Mouse (Mus musculus): Measurements from ENCODE around the gene Aff4. TPM values are rescaled to one million over a fixed set of nuclear protein-coding genes. Genes with fewer than 3 reads are reported as not detected.
"Not testable (repeated sequence)": the region's sequence is repeated elsewhere in the genome, so short reads cannot be mapped to it uniquely, and the experiment has no call there.

Aff4 gene
- polyA plus RNA-seq, 1 experiment = 0.13 TPM

GRCm38 (mm10) chr11:53423036-53423435 lies 72.4 kb downstream of the Aff4 start, which contains the start of gene Leap2:
Gene Leap2 (minus strand): TSS chr11:53423170.
- Histone ChIP-seq H3K36me3 (ENCODE audit: control insufficient read depth) (peaks cover 46% of the 10 kb centered on the region), H3K9me3 (ENCODE audit: control insufficient read depth, low read length) (no peaks in the 10 kb centered on the region), H3K27me3 (ENCODE audit: control insufficient read depth) (no peaks in the 10 kb centered on the region), H3K4me3 (replicated peaks) (peak within 1 kb of the TSS; percentile 35), H3K4me1 (ENCODE audit: control insufficient read depth) (no peaks in the 10 kb centered on the region; the same call in 1 of the 2 replicates)
- no peak for TF ChIP-seq GATA1 (IDR thresholded peaks at IDR 0.05; ENCODE audit: low read length)
- no peak for TF ChIP-seq TAL1 (IDR thresholded peaks at IDR 0.05; ENCODE audit: low read length)

GRCm38 (mm10) chr11:53424826-53425225 lies 74.2 kb downstream of the Aff4 start:
- no peak overlapping the region for H3K4me3 ChIP-seq (replicated peaks)

GRCm38 (mm10) chr11:53425251-53425650 lies 74.6 kb downstream of the Aff4 start:
- H3K27me3 ChIP-seq (ENCODE audit: control insufficient read depth) = no peaks in the 10 kb centered on the region
- no peak overlapping the region for H3K4me3 ChIP-seq (replicated peaks)
- TF ChIP-seq TAL1 (IDR thresholded peaks at IDR 0.05; ENCODE audit: low read length) (no peak), GATA1 (IDR thresholded peaks at IDR 0.05; ENCODE audit: low read length) (no peak)
- H3K36me3 ChIP-seq (ENCODE audit: control insufficient read depth) = peaks cover 44% of the 10 kb centered on the region
- peaks cover 15% of the 10 kb centered on the region for H3K4me1 ChIP-seq (ENCODE audit: control insufficient read depth)
- H3K9me3 ChIP-seq (ENCODE audit: control insufficient read depth, low read length) = no peaks in the 10 kb centered on the region

More at GRCm38 (mm10) chr11:53424826-53425225, 74.2 kb downstream of the Aff4 start:
- Histone ChIP-seq H3K36me3 (ENCODE audit: control insufficient read depth) (peaks cover 47% of the 10 kb centered on the region), H3K9me3 (ENCODE audit: control insufficient read depth, low read length) (no peaks in the 10 kb centered on the region), H3K4me1 (ENCODE audit: control insufficient read depth) (peaks cover 11% of the 10 kb centered on the region), H3K27me3 (ENCODE audit: control insufficient read depth) (no peaks in the 10 kb centered on the region)
- TF ChIP-seq TAL1 (IDR thresholded peaks at IDR 0.05; ENCODE audit: low read length) = no peak
- TF ChIP-seq GATA1 (IDR thresholded peaks at IDR 0.05; ENCODE audit: low read length) = no peak

GRCm38 (mm10) chr11:53425711-53426255 lies 75.2 kb downstream of the Aff4 start:
- H3K4me3 ChIP-seq (replicated peaks) = no peak overlapping the region
- H3K36me3 ChIP-seq (ENCODE audit: control insufficient read depth) = peaks cover 43% of the 10 kb centered on the region
- peaks cover 18% of the 10 kb centered on the region for H3K4me1 ChIP-seq (ENCODE audit: control insufficient read depth)
- TF ChIP-seq TAL1 (IDR thresholded peaks at IDR 0.05; ENCODE audit: low read length) (no peak), GATA1 (IDR thresholded peaks at IDR 0.05; ENCODE audit: low read length) (no peak)
- H3K9me3 ChIP-seq (ENCODE audit: control insufficient read depth, low read length) = no peaks in the 10 kb centered on the region
- no peaks in the 10 kb centered on the region for H3K27me3 ChIP-seq (ENCODE audit: control insufficient read depth)

DNA sequence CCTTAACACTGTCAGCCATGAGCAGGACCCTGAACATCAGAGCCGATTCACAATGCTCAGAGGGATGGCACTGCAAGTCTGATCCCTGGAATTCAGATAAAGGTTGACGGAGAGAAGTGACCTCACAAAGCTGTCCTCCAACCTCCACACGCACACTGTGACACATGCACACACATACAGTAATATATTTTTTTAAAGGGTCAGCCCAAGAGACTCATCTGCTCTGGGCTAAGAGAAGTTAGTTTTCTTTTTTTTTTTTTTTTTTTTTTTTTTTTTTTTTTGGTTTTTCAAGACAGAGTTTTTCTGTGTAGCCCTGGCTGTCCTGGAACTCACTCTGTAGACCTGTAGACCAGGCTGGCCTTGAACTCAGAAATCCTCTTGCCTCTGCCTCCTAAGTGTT lies 76.3 kb downstream of the Aff4 start:
- Histone ChIP-seq H3K4me1 (ENCODE audit: control insufficient read depth) (peaks cover 28% of the 10 kb centered on the region), H3K36me3 (ENCODE audit: control insufficient read depth) (peaks cover 43% of the 10 kb centered on the region)
- not testable (repeated sequence) for H3K4me3 ChIP-seq (replicated peaks); H3K9me3 ChIP-seq (ENCODE audit: control insufficient read depth, low read length); H3K27me3 ChIP-seq (ENCODE audit: control insufficient read depth)

DNA sequence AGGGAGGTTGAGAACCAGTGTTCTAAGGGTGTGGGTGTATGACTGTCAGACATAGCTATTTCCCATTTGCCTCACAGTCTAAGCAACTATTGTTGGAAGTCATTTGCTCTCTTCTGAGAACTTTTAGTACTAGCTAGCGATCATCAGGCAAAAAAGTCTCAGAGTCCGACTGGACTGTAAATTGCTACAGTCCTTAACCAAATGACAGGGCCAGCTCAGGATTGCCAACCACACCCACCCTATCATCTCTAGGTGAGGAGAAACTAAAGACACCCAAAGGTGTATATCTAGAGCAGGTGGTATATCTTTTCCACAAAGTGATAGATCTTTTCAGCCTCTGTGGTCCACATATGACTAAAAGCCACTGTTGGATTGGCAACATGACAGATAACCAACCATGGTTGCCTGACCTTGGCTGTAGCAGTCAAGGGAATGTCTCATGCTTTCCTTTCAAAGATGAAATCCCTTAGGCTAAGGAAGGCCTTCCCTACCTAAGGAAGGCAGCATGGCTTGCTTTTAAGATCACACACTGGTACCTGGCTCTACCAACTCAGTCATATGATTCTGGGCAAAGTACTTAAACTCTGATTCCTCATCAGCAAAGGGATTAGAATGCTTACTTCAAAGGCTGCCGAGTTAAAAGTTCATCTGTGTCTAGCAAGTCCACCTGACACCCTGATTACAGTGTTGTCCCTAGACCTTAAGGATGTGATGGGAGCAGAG lies 77.5 kb downstream of the Aff4 start:
- Histone ChIP-seq H3K4me3 (replicated peaks) (no peak overlapping the region), H3K4me1 (ENCODE audit: control insufficient read depth) (peaks cover 40% of the 10 kb centered on the region), H3K9me3 (ENCODE audit: control insufficient read depth, low read length) (no peaks in the 10 kb centered on the region), H3K27me3 (ENCODE audit: control insufficient read depth) (no peaks in the 10 kb centered on the region), H3K36me3 (ENCODE audit: control insufficient read depth) (peaks cover 39% of the 10 kb centered on the region)
- TF ChIP-seq TAL1 (IDR thresholded peaks at IDR 0.05; ENCODE audit: low read length) (no peak), GATA1 (IDR thresholded peaks at IDR 0.05; ENCODE audit: low read length) (no peak)

GRCm38 (mm10) chr11:53428716-53429057 lies 78.1 kb downstream of the Aff4 start:
- H3K9me3 ChIP-seq (ENCODE audit: control insufficient read depth, low read length) = no peaks in the 10 kb centered on the region
- peaks cover 39% of the 10 kb centered on the region for H3K36me3 ChIP-seq (ENCODE audit: control insufficient read depth)
- H3K4me1 ChIP-seq (ENCODE audit: control insufficient read depth) = peaks cover 45% of the 10 kb centered on the region
- no peaks in the 10 kb centered on the region for H3K27me3 ChIP-seq (ENCODE audit: control insufficient read depth)
- H3K4me3 ChIP-seq (replicated peaks) = no peak overlapping the region
- no peak for TF ChIP-seq TAL1 (IDR thresholded peaks at IDR 0.05; ENCODE audit: low read length)
- no peak for TF ChIP-seq GATA1 (IDR thresholded peaks at IDR 0.05; ENCODE audit: low read length)

GRCm38 (mm10) chr11:53429182-53429581 lies 78.5 kb downstream of the Aff4 start:
- peak overlapping the region; percentile 99 for H3K4me3 ChIP-seq (replicated peaks)
- no peaks in the 10 kb centered on the region for H3K27me3 ChIP-seq (ENCODE audit: control insufficient read depth)
- H3K9me3 ChIP-seq (ENCODE audit: control insufficient read depth, low read length) = no peaks in the 10 kb centered on the region
- peaks cover 39% of the 10 kb centered on the region for H3K36me3 ChIP-seq (ENCODE audit: control insufficient read depth)
- peaks cover 47% of the 10 kb centered on the region for H3K4me1 ChIP-seq (ENCODE audit: control insufficient read depth)
- TF ChIP-seq TAL1 (IDR thresholded peaks at IDR 0.05; ENCODE audit: low read length) (no peak), GATA1 (IDR thresholded peaks at IDR 0.05; ENCODE audit: low read length) (no peak)

DNA sequence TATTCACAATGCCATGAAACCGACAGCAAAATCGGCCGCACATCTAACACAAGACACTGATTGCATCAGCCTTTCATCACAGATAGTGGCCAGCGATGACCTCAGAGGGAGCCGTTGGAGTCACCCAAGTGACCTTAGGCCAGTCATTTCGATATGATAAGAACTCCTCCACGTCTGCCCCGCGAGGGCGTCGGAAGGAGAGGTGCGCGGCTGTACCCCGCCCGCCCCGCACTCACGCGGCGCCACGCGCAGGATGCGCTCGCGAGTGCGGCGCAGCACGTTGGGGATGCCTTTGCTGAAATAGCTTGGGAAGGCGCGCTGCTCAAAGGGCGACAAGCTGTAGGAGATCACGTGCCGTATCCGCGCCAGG lies 79.7 kb downstream of the Aff4 start:
- H3K9me3 ChIP-seq (ENCODE audit: control insufficient read depth, low read length) = no peaks in the 10 kb centered on the region
- peaks cover 34% of the 10 kb centered on the region for H3K36me3 ChIP-seq (ENCODE audit: control insufficient read depth)
- H3K4me1 ChIP-seq (ENCODE audit: control insufficient read depth) = peaks cover 51% of the 10 kb centered on the region
- peak overlapping the region; percentile 99 for H3K4me3 ChIP-seq (replicated peaks)
- TF ChIP-seq TAL1 (IDR thresholded peaks at IDR 0.05; ENCODE audit: low read length) (no peak), GATA1 (IDR thresholded peaks at IDR 0.05; ENCODE audit: low read length) (0 out of 2 replicates have a peak, but pooled peaks have one; percentile 4)
- no peaks in the 10 kb centered on the region for H3K27me3 ChIP-seq (ENCODE audit: control insufficient read depth)

All from erythroblast, embryonic 14.5 days (primary cell).